Mouse (Mus musculus): ENCODE results near the gene Fam166b.

- TF ChIP-seq MAFK (IDR thresholded peaks at IDR 0.05; ENCODE audit: insufficient read depth, low read depth, low read length) = no peak
- TF ChIP-seq CHD2 (IDR thresholded peaks at IDR 0.05; ENCODE audit: low read depth, low read length) = no peak
- TF ChIP-seq ZC3H11A (IDR thresholded peaks at IDR 0.05; ENCODE audit: borderline replicate concordance, low read depth, low read length) = no peak
These were observed 9.8 kb downstream of the Fam166b start for GRCm38 (mm10) chr4:43418973-43419656.
